Mouse (Mus musculus) forebrain, embryonic 14.5 days (tissue): ENCODE data around the gene Snai1. TPM values are rescaled to one million over a fixed set of nuclear protein-coding genes. Genes with fewer than 3 reads are reported as not detected.

Experiments
- ATAC-seq: fragments of 200-750 bp; cut with Nextera tagmentation; 2 replicates; pipeline ENCODE4 v1.8.0; 2017; ENCODE audit warnings: mild to moderate bottlenecking, moderate library complexity
- DNase-seq: peaks from one replicate; pipeline ENCODE4 v3.0.0-alpha.2; 2015; ENCODE audit warnings: low spot score
- H3K27ac ChIP-seq: fragments of 300-500 bp; sonication (generic); 2 replicates; pipeline ENCODE4 v1.5.1; 2014; ENCODE audit warnings: low read depth, mild to moderate bottlenecking, control low read depth, low read length, moderate library complexity
- H3K27me3 ChIP-seq: fragments of 300-500 bp; sonication (generic); replicated peaks from 2 replicates; pipeline ENCODE4 v1.6.1; 2014; ENCODE audit warnings: low read length, control low read depth, mixed read lengths; ENCODE audit not compliant: control insufficient read depth, insufficient read depth
- H3K36me3 ChIP-seq: fragments of 300-500 bp; sonication (generic); 2 replicates; pipeline ENCODE4 v1.6.1; 2014; ENCODE audit warnings: low read length, control low read depth; ENCODE audit not compliant: control insufficient read depth, insufficient read depth
- H3K4me1 ChIP-seq: fragments of 300-500 bp; sonication (generic); 2 replicates; pipeline ENCODE4 v1.6.1; 2014; ENCODE audit warnings: antibody characterized with exemption, low read length, control low read depth; ENCODE audit not compliant: control insufficient read depth, insufficient read depth
- H3K4me2 ChIP-seq: fragments of 300-500 bp; sonication (generic); 2 replicates; pipeline ENCODE4 v1.6.1; 2014; ENCODE audit warnings: mild to moderate bottlenecking, control low read depth, low read length
- H3K4me3 ChIP-seq: fragments of 300-500 bp; sonication (generic); 2 replicates; pipeline ENCODE4 v1.5.1; 2014; ENCODE audit warnings: low read depth, low read length, control low read depth
- H3K9ac ChIP-seq: fragments of 300-500 bp; sonication (generic); 2 replicates; pipeline ENCODE4 v1.6.1; 2014; ENCODE audit warnings: mild to moderate bottlenecking, low read length, control low read depth, moderate library complexity
- H3K9me3 ChIP-seq: fragments of 300-500 bp; sonication (generic); replicated peaks from 2 replicates; pipeline ENCODE4 v1.6.1; 2016; ENCODE audit warnings: low read length, control low read depth, mixed read lengths; ENCODE audit not compliant: control insufficient read depth
- WGBS: fragments of 180-500 bp; shearing (Covaris S2); extraction: QIAGEN DNeasy Blood & Tissue Kit; methylation state at CpG from one replicate; pipeline ENCODE4 v1.1.7; 2014; 5-methylcytosine and 5-hydroxymethylcytosine counted together
- polyA plus RNA-seq: library from polyadenylated mRNA; unstranded; fragments of >200 nt; fragmentation: Nextera tagmentation; extraction: Ambion mirVana; gene quantifications from 2 replicates; pipeline ENCODE4 v1.2.1, GENCODE M21; 2014

Snai1 gene
- polyA plus RNA-seq, 1 experiment from 2014 or later, result 3.0 TPM

GRCm38 (mm10) chr2:167543121-167544003 is 5.4 kb downstream of the Snai1 start:
- H3K9me3 ChIP-seq, result no peaks in the 10 kb centered on the region
- no peak overlapping the region for H3K4me2 ChIP-seq
- H3K27ac ChIP-seq, result peak overlapping the region; percentile 36; the same call in 1 of the 2 replicates
- H3K4me1 ChIP-seq, result no peaks in the 10 kb centered on the region; the same call in 1 of the 2 replicates
- DNase-seq (no peak), ATAC-seq (no peak)
- H3K9ac ChIP-seq, result no peak overlapping the region
- H3K27me3 ChIP-seq, result peaks cover 15% of the 10 kb centered on the region
- 33% methylated on average over 16 of the region's 16 CpGs for WGBS
- no peaks in the 10 kb centered on the region for H3K36me3 ChIP-seq
- no peak overlapping the region for H3K4me3 ChIP-seq

- WGBS, result 15% methylated on average over 4 of the region's 4 CpGs
These were observed 6.0 kb downstream of the Snai1 start for GRCm38 (mm10) chr2:167544004-167544356.

GRCm38 (mm10) chr2:167544456-167544855 is 6.5 kb downstream of the Snai1 start:
- Histone ChIP-seq H3K9ac (no peak overlapping the region), H3K4me2 (no peak overlapping the region), H3K27me3 (peaks cover 5% of the 10 kb centered on the region; the same call in 1 of the 2 replicates), H3K9me3 (no peaks in the 10 kb centered on the region), H3K27ac (no peak overlapping the region), H3K36me3 (no peaks in the 10 kb centered on the region), H3K4me3 (no peak overlapping the region), H3K4me1 (no peaks in the 10 kb centered on the region; the same call in 1 of the 2 replicates)
- ATAC-seq, result no peak
- DNase-seq, result no peak
- WGBS, result 65% methylated on average over 5 of the region's 5 CpGs

More at GRCm38 (mm10) chr2:167544004-167544356, 6.0 kb downstream of the Snai1 start:
- Histone ChIP-seq H3K9ac (no peak overlapping the region), H3K9me3 (no peaks in the 10 kb centered on the region), H3K4me3 (no peak overlapping the region), H3K27me3 (peaks cover 9% of the 10 kb centered on the region), H3K4me1 (no peaks in the 10 kb centered on the region; the same call in 1 of the 2 replicates), H3K27ac (0 out of 2 replicates have a peak overlapping the region, but pooled peaks have one; percentile 36), H3K4me2 (no peak overlapping the region), H3K36me3 (no peaks in the 10 kb centered on the region)
- DNase-seq, result no peak
- no peak for ATAC-seq

GRCm38 (mm10) chr2:167546447-167547195 is 8.6 kb downstream of the Snai1 start:
- Histone ChIP-seq H3K4me2 (no peak overlapping the region), H3K4me1 (no peaks in the 10 kb centered on the region; the same call in 1 of the 2 replicates), H3K4me3 (no peak overlapping the region), H3K27me3 (no peaks in the 10 kb centered on the region), H3K36me3 (no peaks in the 10 kb centered on the region), H3K27ac (no peak overlapping the region), H3K9me3 (no peaks in the 10 kb centered on the region), H3K9ac (no peak overlapping the region)
- DNase-seq (no peak), ATAC-seq (no peak)
- 88% methylated on average over 18 of the region's 18 CpGs for WGBS

- H3K4me2 ChIP-seq, result no peak overlapping the region
- 78% methylated on average over 8 of the region's 8 CpGs for WGBS
- ATAC-seq, result no peak
- H3K4me1 ChIP-seq, result no peaks in the 10 kb centered on the region; the same call in 1 of the 2 replicates
- H3K27me3 ChIP-seq, result no peaks in the 10 kb centered on the region
- H3K9me3 ChIP-seq, result no peaks in the 10 kb centered on the region
- DNase-seq, result no peak
- H3K27ac ChIP-seq, result no peak overlapping the region
- H3K36me3 ChIP-seq, result no peaks in the 10 kb centered on the region
- no peak overlapping the region for H3K4me3 ChIP-seq
- H3K9ac ChIP-seq, result no peak overlapping the region
These were observed 9.4 kb downstream of the Snai1 start for GRCm38 (mm10) chr2:167547444-167547843.

GRCm38 (mm10) chr2:167548961-167549360 is 11.0 kb downstream of the Snai1 start:
- H3K4me2 ChIP-seq, result no peak overlapping the region
- H3K4me3 ChIP-seq, result no peak overlapping the region
- DNase-seq (no peak), ATAC-seq (no peak)
- H3K27me3 ChIP-seq, result no peaks in the 10 kb centered on the region
- 90% methylated on average over 7 of the region's 7 CpGs for WGBS
- no peaks in the 10 kb centered on the region for H3K36me3 ChIP-seq
- H3K9me3 ChIP-seq, result no peaks in the 10 kb centered on the region
- H3K9ac ChIP-seq, result no peak overlapping the region
- H3K4me1 ChIP-seq, result no peaks in the 10 kb centered on the region; the same call in 1 of the 2 replicates
- no peak overlapping the region for H3K27ac ChIP-seq

- 79% methylated on average over 8 of the region's 8 CpGs for WGBS
- no peak for ATAC-seq
- Histone ChIP-seq H3K36me3 (no peaks in the 10 kb centered on the region), H3K27me3 (no peaks in the 10 kb centered on the region), H3K4me2 (no peak overlapping the region), H3K9ac (no peak overlapping the region), H3K4me1 (no peaks in the 10 kb centered on the region), H3K27ac (no peak overlapping the region), H3K9me3 (no peaks in the 10 kb centered on the region), H3K4me3 (no peak overlapping the region)
- DNase-seq, result no peak
These were observed 12.4 kb downstream of the Snai1 start for GRCm38 (mm10) chr2:167550341-167550854.

- ATAC-seq (no peak), DNase-seq (no peak)
- Histone ChIP-seq H3K27ac (no peak overlapping the region), H3K9me3 (no peaks in the 10 kb centered on the region), H3K4me3 (no peak overlapping the region), H3K4me1 (no peaks in the 10 kb centered on the region), H3K36me3 (no peaks in the 10 kb centered on the region), H3K27me3 (no peaks in the 10 kb centered on the region), H3K9ac (no peak overlapping the region), H3K4me2 (no peak overlapping the region)
- WGBS, result 76% methylated on average over 8 of the region's 8 CpGs
These were observed 13.4 kb downstream of the Snai1 start for GRCm38 (mm10) chr2:167551342-167551920.
